9 mouse cellular contexts compared by ENCODE assay signal in the genomic region with DNA sequence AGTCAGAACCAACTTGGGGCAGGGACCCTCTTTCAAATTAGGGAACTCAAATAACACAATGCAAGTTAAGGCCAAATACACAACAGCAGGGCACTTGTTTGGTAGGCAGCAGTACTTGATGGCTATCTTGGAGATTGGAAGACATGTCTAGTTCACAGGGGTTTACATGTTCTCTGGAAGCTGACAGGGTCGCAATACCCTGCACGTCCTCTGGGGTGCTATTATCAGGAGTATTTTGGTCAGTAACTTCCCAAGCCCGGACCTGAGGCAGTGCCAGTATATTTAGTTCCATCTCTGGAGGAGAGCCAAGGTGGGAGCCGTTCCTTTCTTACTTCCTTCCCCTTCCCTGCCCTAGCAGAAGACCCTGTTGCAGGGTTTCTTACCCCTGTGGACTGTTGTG.
A peak's percentile ranks its signal among the peaks of the same experiment; 100 is the strongest.
DNase-seq lines count a peak whose midpoint lies in the region; ATAC-seq lines count a peak whose summit lies in the region.
"Had no signal": no experiment of that assay in that cellular context is flagged by ENCODE, and none has a peak within 500 bp of the region (broad histone marks: within the 10 kb centered on the region; RNA-seq: fewer than 3 reads in every experiment).

No protein-coding gene starts in this region.

- no peak overlapping the region for H3K27ac ChIP-seq in hindbrain, embryonic 11.5 days (ENCODE audit: low read depth, low read length)
- H3K27ac ChIP-seq in hindbrain, embryonic 16.5 days (ENCODE audit: low read depth, low read length) = no peak overlapping the region
- no peak overlapping the region for H3K27ac ChIP-seq in midbrain, embryonic 14.5 days (replicated peaks; ENCODE audit: low read depth, low read length)
- no peak overlapping the region for H3K27ac ChIP-seq in midbrain, embryonic 16.5 days (ENCODE audit: low read length)

- ATAC-seq in hindbrain, embryonic 11.5 days (ENCODE audit: low FRiP score) = no peak
- no peak for ATAC-seq in hindbrain, embryonic 16.5 days
- ATAC-seq in midbrain, embryonic 14.5 days (ENCODE audit: low FRiP score, low TSS enrichment) = no peak
- no peak for ATAC-seq in midbrain, embryonic 16.5 days

- no peak overlapping the region for H3K9ac ChIP-seq in hindbrain, embryonic 11.5 days (ENCODE audit: low read depth, low read length)
- H3K9ac ChIP-seq in hindbrain, embryonic 16.5 days (ENCODE audit: low read depth, low read length) = no peak overlapping the region
- no peak overlapping the region for H3K9ac ChIP-seq in midbrain, embryonic 14.5 days (replicated peaks; ENCODE audit: low read length)
- no peak overlapping the region for H3K9ac ChIP-seq in midbrain, embryonic 16.5 days (ENCODE audit: low read depth, low read length)

- WGBS in hindbrain, embryonic 11.5 days = 82% methylated on average over 4 of the region's 4 CpGs
- whole genome bisulfite sequencing in hindbrain, embryonic 16.5 days = 67% methylated on average over 4 of the region's 4 CpGs
- 78% methylated on average over 4 of the region's 4 CpGs for WGBS in midbrain, embryonic 14.5 days
- 73% methylated on average over 4 of the region's 4 CpGs for WGBS in midbrain, embryonic 16.5 days

- no peaks in the 10 kb centered on the region for H3K9me3 ChIP-seq in hindbrain, embryonic 11.5 days (ENCODE audit: control insufficient read depth, low read length)
- no peaks in the 10 kb centered on the region for H3K9me3 ChIP-seq in hindbrain, embryonic 16.5 days (ENCODE audit: control insufficient read depth, low read length)
- no peaks in the 10 kb centered on the region for H3K9me3 ChIP-seq in midbrain, embryonic 14.5 days (ENCODE audit: control insufficient read depth, low read length)
- H3K9me3 ChIP-seq in midbrain, embryonic 16.5 days (replicated peaks; ENCODE audit: control insufficient read depth, low read length, poor library complexity, severe bottlenecking) = no peaks in the 10 kb centered on the region

- peak; percentile 40 for DNase-seq in hindbrain, embryonic 11.5 days (ENCODE audit: low spot score)
- peak; percentile 33 for DNase-seq in midbrain, embryonic 14.5 days
- DNase-seq in c-Kit-positive CD71-positive TER-119-negative erythroid progenitor cells, embryonic 14.5 days (ENCODE audit: low read depth) = peak; percentile 17
- peak; percentile 58 for DNase-seq in retina, embryonic 14.5 days (ENCODE audit: low spot score)
- no peak for DNase-seq in cerebellum, adult 9-10 months
- DNase-seq in gastrocnemius, postnatal 25 days = no peak
- DNase-seq: heart, adult 18-20 months had no signal

- peaks cover 11% of the 10 kb centered on the region; the same call in 1 of the 2 replicates for H3K36me3 ChIP-seq in hindbrain, embryonic 11.5 days (ENCODE audit: control insufficient read depth, insufficient read depth, low read length)
- peaks cover 46% of the 10 kb centered on the region for H3K36me3 ChIP-seq in hindbrain, embryonic 16.5 days (ENCODE audit: control insufficient read depth, insufficient read depth, low read length)
- H3K36me3 ChIP-seq in midbrain, embryonic 14.5 days (ENCODE audit: control insufficient read depth, insufficient read depth, low read length) = peaks cover 96% of the 10 kb centered on the region
- H3K36me3 ChIP-seq in midbrain, embryonic 16.5 days (ENCODE audit: control insufficient read depth, insufficient read depth, low read length) = peaks cover 34% of the 10 kb centered on the region

- H3K4me1 ChIP-seq in hindbrain, embryonic 11.5 days (replicated peaks; ENCODE audit: control insufficient read depth, insufficient read depth, low read length) = no peaks in the 10 kb centered on the region
- peaks cover 19% of the 10 kb centered on the region for H3K4me1 ChIP-seq in hindbrain, embryonic 16.5 days (ENCODE audit: control insufficient read depth, insufficient read depth, low read depth, low read length)
- H3K4me1 ChIP-seq in midbrain, embryonic 14.5 days (ENCODE audit: control insufficient read depth, insufficient read depth, low read length) = no peaks in the 10 kb centered on the region
- no peaks in the 10 kb centered on the region for H3K4me1 ChIP-seq in midbrain, embryonic 16.5 days (ENCODE audit: control insufficient read depth, insufficient read depth, low read length)

- no peaks in the 10 kb centered on the region for H3K27me3 ChIP-seq in hindbrain, embryonic 11.5 days (ENCODE audit: control insufficient read depth, insufficient read depth, low read length)
- H3K27me3 ChIP-seq in hindbrain, embryonic 16.5 days (replicated peaks; ENCODE audit: control insufficient read depth, insufficient read depth, low read length) = no peaks in the 10 kb centered on the region
- H3K27me3 ChIP-seq in midbrain, embryonic 14.5 days (ENCODE audit: control insufficient read depth, insufficient read depth, low read length) = no peaks in the 10 kb centered on the region
- no peaks in the 10 kb centered on the region for H3K27me3 ChIP-seq in midbrain, embryonic 16.5 days (ENCODE audit: control insufficient read depth, insufficient read depth, low read depth, low read length)

- H3K4me3 ChIP-seq in hindbrain, embryonic 11.5 days (ENCODE audit: low read depth, low read length) = no peak overlapping the region
- no peak overlapping the region for H3K4me3 ChIP-seq in hindbrain, embryonic 16.5 days (ENCODE audit: low read length)
- no peak overlapping the region for H3K4me3 ChIP-seq in midbrain, embryonic 14.5 days (replicated peaks; ENCODE audit: low read depth, low read length)
- no peak overlapping the region for H3K4me3 ChIP-seq in midbrain, embryonic 16.5 days (ENCODE audit: low read depth, low read length)

- H3K4me2 ChIP-seq in hindbrain, embryonic 11.5 days (replicated peaks; ENCODE audit: low read depth, low read length) = no peak overlapping the region
- no peak overlapping the region for H3K4me2 ChIP-seq in hindbrain, embryonic 16.5 days (ENCODE audit: low read length)
- H3K4me2 ChIP-seq in midbrain, embryonic 14.5 days (ENCODE audit: low read length) = no peak overlapping the region
- no peak overlapping the region for H3K4me2 ChIP-seq in midbrain, embryonic 16.5 days (ENCODE audit: low read length)

Comparison
In these comparisons a context has a peak if more than half of its experiments do, and no peak if none do; other contexts are left out.
1. DNase-seq: peak in hindbrain, embryonic 11.5 days (single experiment), midbrain, embryonic 14.5 days (single experiment), c-Kit-positive CD71-positive TER-119-negative erythroid progenitor cells, embryonic 14.5 days (single experiment) and retina, embryonic 14.5 days (single experiment); none in cerebellum, adult 9-10 months (single experiment) and gastrocnemius, postnatal 25 days (single experiment).